Mouse (Mus musculus) forebrain, embryonic 16.5 days (tissue): ENCODE measurements around the gene Rhag. TPM values are rescaled to one million over a fixed set of nuclear protein-coding genes. Genes with fewer than 3 reads are reported as not detected.

Experiments
- ATAC-seq: fragments of 200-750 bp; cut with Nextera tagmentation; 2 replicates; pipeline ENCODE4 v1.8.0; 2017; ENCODE audit warnings: mild to moderate bottlenecking, moderate library complexity
- H3K27ac ChIP-seq: fragments of 300-500 bp; sonication (generic); 2 replicates; pipeline ENCODE4 v1.5.1; 2014; ENCODE audit warnings: low read length, control low read depth
- H3K27me3 ChIP-seq: fragments of 300-500 bp; sonication (generic); replicated peaks from 2 replicates; pipeline ENCODE4 v1.6.1; 2014; ENCODE audit warnings: low read length; ENCODE audit not compliant: control insufficient read depth, insufficient read depth
- H3K36me3 ChIP-seq: fragments of 300-500 bp; sonication (generic); 2 replicates; pipeline ENCODE4 v1.6.1; 2014; ENCODE audit not compliant: control insufficient read depth, insufficient read depth
- H3K4me1 ChIP-seq: fragments of 300-500 bp; sonication (generic); replicated peaks from 2 replicates; pipeline ENCODE4 v1.6.1; 2014; ENCODE audit warnings: low read length; ENCODE audit not compliant: control insufficient read depth, insufficient read depth
- H3K4me2 ChIP-seq: fragments of 300-500 bp; sonication (generic); 2 replicates; pipeline ENCODE4 v1.6.1; 2014; ENCODE audit warnings: mild to moderate bottlenecking, low read length, control low read depth
- H3K4me3 ChIP-seq: fragments of 300-500 bp; sonication (generic); replicated peaks from 2 replicates; pipeline ENCODE4 v1.5.1; 2014; ENCODE audit warnings: mild to moderate bottlenecking, low read length, control low read depth
- H3K9ac ChIP-seq: fragments of 300-500 bp; sonication (generic); replicated peaks from 2 replicates; pipeline ENCODE4 v1.6.1; 2014; ENCODE audit warnings: low read depth, low read length, control low read depth
- H3K9me3 ChIP-seq: fragments of 300-500 bp; sonication (generic); 2 replicates; pipeline ENCODE4 v1.6.1; 2016; ENCODE audit warnings: low read length; ENCODE audit not compliant: control insufficient read depth
- WGBS: fragments of 180-500 bp; shearing (Covaris S2); extraction: QIAGEN DNeasy Blood & Tissue Kit; methylation state at CpG from one replicate; pipeline ENCODE4 v1.1.7; 2014; 5-methylcytosine and 5-hydroxymethylcytosine counted together
- polyA plus RNA-seq: library from polyadenylated mRNA; unstranded; fragments of >200 nt; fragmentation: Nextera tagmentation; extraction: Ambion mirVana; gene quantifications from 2 replicates; pipeline ENCODE4 v1.2.1, GENCODE M21; 2015

The Rhag gene
- polyA plus RNA-seq, 1 experiment from 2014 or later: 0.09 TPM

GRCm38 (mm10) chr17:40868952-40869747 lies 58.2 kb downstream of the Rhag start:
- Histone ChIP-seq H3K27me3 (no peaks in the 10 kb centered on the region), H3K4me2 (no peak overlapping the region), H3K9ac (no peak overlapping the region), H3K36me3 (no peaks in the 10 kb centered on the region), H3K27ac (no peak overlapping the region), H3K4me1 (no peaks in the 10 kb centered on the region), H3K4me3 (no peak overlapping the region), H3K9me3 (no peaks in the 10 kb centered on the region)
- 84% methylated on average over 10 of the region's 10 CpGs for WGBS
- no peak for ATAC-seq

- Histone ChIP-seq H3K9ac (no peak overlapping the region), H3K4me3 (no peak overlapping the region), H3K4me1 (no peaks in the 10 kb centered on the region), H3K9me3 (no peaks in the 10 kb centered on the region), H3K4me2 (no peak overlapping the region), H3K36me3 (no peaks in the 10 kb centered on the region), H3K27ac (no peak overlapping the region), H3K27me3 (no peaks in the 10 kb centered on the region)
- ATAC-seq: no peak
- whole genome bisulfite sequencing: 95% methylated on average over 6 of the region's 6 CpGs
Observed at GRCm38 (mm10) chr17:40872626-40873025, 61.7 kb downstream of the Rhag start.

GRCm38 (mm10) chr17:40873582-40874011 lies 62.7 kb downstream of the Rhag start:
- H3K36me3 ChIP-seq: no peaks in the 10 kb centered on the region

GRCm38 (mm10) chr17:40874701-40875100 lies 63.8 kb downstream of the Rhag start:
- 79% methylated on average over 3 of the region's 3 CpGs for WGBS

More at GRCm38 (mm10) chr17:40873582-40874011, 62.7 kb downstream of the Rhag start:
- ATAC-seq: no peak
- no peak overlapping the region for H3K9ac ChIP-seq
- H3K27me3 ChIP-seq: no peaks in the 10 kb centered on the region
- no peaks in the 10 kb centered on the region for H3K4me1 ChIP-seq
- H3K9me3 ChIP-seq: no peaks in the 10 kb centered on the region
- 72% methylated on average over 2 of the region's 2 CpGs for WGBS
- no peak overlapping the region for H3K4me2 ChIP-seq
- no peak overlapping the region for H3K27ac ChIP-seq
- no peak overlapping the region for H3K4me3 ChIP-seq

GRCm38 (mm10) chr17:40875568-40875967 lies 64.6 kb downstream of the Rhag start:
- no peaks in the 10 kb centered on the region for H3K9me3 ChIP-seq
- H3K36me3 ChIP-seq: no peaks in the 10 kb centered on the region
- no peak overlapping the region for H3K27ac ChIP-seq
- ATAC-seq: no peak
- no peaks in the 10 kb centered on the region for H3K27me3 ChIP-seq
- WGBS: 97% methylated on average over 1 of the region's 1 CpGs
- H3K4me2 ChIP-seq: no peak overlapping the region
- H3K4me3 ChIP-seq: no peak overlapping the region
- peaks cover 3% of the 10 kb centered on the region; the same call in 1 of the 2 replicates for H3K4me1 ChIP-seq
- H3K9ac ChIP-seq: no peak overlapping the region

More at GRCm38 (mm10) chr17:40874701-40875100, 63.8 kb downstream of the Rhag start:
- no peaks in the 10 kb centered on the region; the same call in 1 of the 2 replicates for H3K4me1 ChIP-seq
- no peak for ATAC-seq
- H3K36me3 ChIP-seq: no peaks in the 10 kb centered on the region
- H3K4me3 ChIP-seq: no peak overlapping the region
- no peaks in the 10 kb centered on the region for H3K27me3 ChIP-seq
- no peak overlapping the region for H3K27ac ChIP-seq
- no peak overlapping the region for H3K9ac ChIP-seq
- no peak overlapping the region for H3K4me2 ChIP-seq
- H3K9me3 ChIP-seq: no peaks in the 10 kb centered on the region

GRCm38 (mm10) chr17:40877741-40878140 lies 66.8 kb downstream of the Rhag start:
- Histone ChIP-seq H3K27me3 (no peaks in the 10 kb centered on the region), H3K27ac (no peak overlapping the region), H3K4me3 (no peak overlapping the region), H3K4me1 (peaks cover 3% of the 10 kb centered on the region; the same call in 1 of the 2 replicates), H3K9me3 (no peaks in the 10 kb centered on the region), H3K9ac (no peak overlapping the region), H3K4me2 (no peak overlapping the region), H3K36me3 (no peaks in the 10 kb centered on the region)
- WGBS: 48% methylated on average over 3 of the region's 3 CpGs
- ATAC-seq: no peak

GRCm38 (mm10) chr17:40879528-40879923 lies 68.6 kb downstream of the Rhag start:
- H3K36me3 ChIP-seq: no peaks in the 10 kb centered on the region
- no peak overlapping the region for H3K9ac ChIP-seq
- no peaks in the 10 kb centered on the region for H3K9me3 ChIP-seq
- peak overlapping the region; percentile 59 for H3K4me3 ChIP-seq
- whole genome bisulfite sequencing: 17% methylated on average over 6 of the region's 6 CpGs
- peak overlapping the region; percentile 95 for H3K4me2 ChIP-seq
- no peaks in the 10 kb centered on the region for H3K27me3 ChIP-seq
- no peak overlapping the region for H3K27ac ChIP-seq
- no peak for ATAC-seq
- H3K4me1 ChIP-seq: peaks cover 3% of the 10 kb centered on the region; the same call in 1 of the 2 replicates

- Histone ChIP-seq H3K9me3 (no peaks in the 10 kb centered on the region), H3K9ac (peak within 1 kb of the TSS; percentile 60), H3K4me3 (peak within 1 kb of the TSS; percentile 59), H3K27ac (no peak within 1 kb of the TSS), H3K4me1 (peaks cover 3% of the 10 kb centered on the region; the same call in 1 of the 2 replicates), H3K4me2 (peak within 1 kb of the TSS; percentile 95), H3K36me3 (no peaks in the 10 kb centered on the region), H3K27me3 (no peaks in the 10 kb centered on the region)
- ATAC-seq: peak; percentile 87
- under 1% methylated on average over 40 of the region's 40 CpGs for whole genome bisulfite sequencing
Observed at GRCm38 (mm10) chr17:40879924-40880691, 69.2 kb downstream of the Rhag start, which contains the start of gene 9130008F23Rik. 9130008F23Rik (minus strand) TSS chr17:40880559.

- H3K9me3 ChIP-seq: no peaks in the 10 kb centered on the region
- 91% methylated on average over 6 of the region's 6 CpGs for WGBS
- no peak overlapping the region for H3K4me3 ChIP-seq
- H3K27ac ChIP-seq: no peak overlapping the region
- no peak for ATAC-seq
- no peak overlapping the region for H3K9ac ChIP-seq
- H3K4me2 ChIP-seq: no peak overlapping the region
- no peaks in the 10 kb centered on the region for H3K36me3 ChIP-seq
- no peaks in the 10 kb centered on the region for H3K27me3 ChIP-seq
- peaks cover 3% of the 10 kb centered on the region; the same call in 1 of the 2 replicates for H3K4me1 ChIP-seq
Observed at GRCm38 (mm10) chr17:40882172-40882571, 71.2 kb downstream of the Rhag start.
